Mouse (Mus musculus) heart, embryonic 16.5 days (tissue): ENCODE results near the gene Acss1. TPM values are rescaled to one million over a fixed set of nuclear protein-coding genes. Genes with fewer than 3 reads are reported as not detected.

ENCODE experiments used
- ATAC-seq: fragments of 200-750 bp; cut with Nextera tagmentation; replicated peaks from 2 replicates; pipeline ENCODE4 v1.8.0; 2017; ENCODE audit warnings: moderate number of reproducible peaks; ENCODE audit not compliant: insufficient read depth, low FRiP score; ENCODE audit errors: extremely low read depth
- H3K27ac ChIP-seq: fragments of 300-500 bp; sonication (generic); 2 replicates; pipeline ENCODE4 v1.5.1; 2014; ENCODE audit warnings: mild to moderate bottlenecking, low read length, control low read depth, moderate library complexity
- H3K27me3 ChIP-seq: fragments of 300-500 bp; sonication (generic); 2 replicates; pipeline ENCODE4 v1.6.1; 2014; ENCODE audit warnings: low read length, mixed read lengths; ENCODE audit not compliant: control insufficient read depth, insufficient read depth
- H3K36me3 ChIP-seq: fragments of 300-500 bp; sonication (generic); 2 replicates; pipeline ENCODE4 v1.6.1; 2014; ENCODE audit not compliant: control insufficient read depth, insufficient read depth
- H3K4me1 ChIP-seq: fragments of 300-500 bp; sonication (generic); 2 replicates; pipeline ENCODE4 v1.6.1; 2014; ENCODE audit warnings: low read length, mixed read lengths; ENCODE audit not compliant: control insufficient read depth, insufficient read depth
- H3K4me2 ChIP-seq: fragments of 300-500 bp; sonication (generic); 2 replicates; pipeline ENCODE4 v1.6.1; 2014; ENCODE audit warnings: low read depth, mild to moderate bottlenecking, control low read depth, low read length
- H3K4me3 ChIP-seq: fragments of 300-500 bp; sonication (generic); 2 replicates; pipeline ENCODE4 v1.5.1; 2014; ENCODE audit warnings: mild to moderate bottlenecking, control low read depth, low read length
- H3K9ac ChIP-seq: fragments of 300-500 bp; sonication (generic); 2 replicates; pipeline ENCODE4 v1.6.1; 2014; ENCODE audit warnings: low read length, control low read depth
- H3K9me3 ChIP-seq: fragments of 300-500 bp; sonication (generic); replicated peaks from 2 replicates; pipeline ENCODE4 v1.6.1; 2016; ENCODE audit warnings: low read length; ENCODE audit not compliant: control insufficient read depth
- WGBS: fragments of 180-500 bp; shearing (Covaris S2); extraction: QIAGEN DNeasy Blood & Tissue Kit; methylation state at CpG from one replicate; pipeline ENCODE4 v1.1.7; 2014; 5-methylcytosine and 5-hydroxymethylcytosine counted together
- polyA plus RNA-seq: library from polyadenylated mRNA; unstranded; fragments of >200 nt; fragmentation: Nextera tagmentation; extraction: Ambion mirVana; gene quantifications from 2 replicates; pipeline ENCODE4 v1.2.1, GENCODE M21; 2015

The Acss1 gene
- polyA plus RNA-seq, 1 experiment from 2014 or later = 15.4 TPM

- Histone ChIP-seq H3K27ac (no peak overlapping the region), H3K9me3 (no peaks in the 10 kb centered on the region), H3K27me3 (peaks cover 41% of the 10 kb centered on the region), H3K4me3 (no peak overlapping the region), H3K9ac (no peak overlapping the region), H3K4me2 (no peak overlapping the region), H3K36me3 (no peaks in the 10 kb centered on the region), H3K4me1 (0 out of 2 replicates have a peak, but pooled peaks cover 4% of the 10 kb centered on the region)
- no peak for ATAC-seq
- 83% methylated on average over 9 of the region's 9 CpGs for WGBS
Measured at GRCm38 (mm10) chr2:150685389-150685788, 17.1 kb upstream of the Acss1 start.

DNA sequence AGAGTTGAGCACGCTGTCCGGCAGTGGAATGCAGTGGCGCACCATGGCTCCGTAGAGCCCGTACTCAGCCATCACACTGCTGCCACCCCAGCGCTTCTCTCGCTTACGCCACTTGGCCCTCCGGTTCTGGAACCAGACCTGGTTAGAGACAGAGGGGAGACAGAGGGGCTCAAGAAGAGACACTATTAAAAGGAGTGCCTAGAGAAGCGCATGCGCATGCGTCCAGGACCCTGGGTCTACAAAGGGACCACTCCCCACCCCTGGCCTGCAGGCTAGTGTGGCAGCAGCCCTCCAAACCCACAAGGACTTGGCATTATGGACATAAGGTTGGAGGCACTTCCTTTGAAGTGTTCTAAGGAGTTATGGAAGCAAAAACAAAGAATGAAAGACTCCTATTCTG, 16.2 kb upstream of the Acss1 start:
- Histone ChIP-seq H3K36me3 (no peaks in the 10 kb centered on the region), H3K9me3 (no peaks in the 10 kb centered on the region), H3K4me1 (0 out of 2 replicates have a peak, but pooled peaks cover 4% of the 10 kb centered on the region), H3K9ac (no peak overlapping the region), H3K27ac (no peak overlapping the region), H3K4me2 (no peak overlapping the region), H3K4me3 (no peak overlapping the region), H3K27me3 (peaks cover 33% of the 10 kb centered on the region)
- 70% methylated on average over 12 of the region's 12 CpGs for WGBS
- ATAC-seq = no peak

- no peak for ATAC-seq
- Histone ChIP-seq H3K4me2 (no peak overlapping the region), H3K9me3 (no peaks in the 10 kb centered on the region), H3K27ac (no peak overlapping the region), H3K27me3 (peaks cover 7% of the 10 kb centered on the region), H3K4me3 (no peak overlapping the region), H3K4me1 (no peaks in the 10 kb centered on the region), H3K36me3 (no peaks in the 10 kb centered on the region), H3K9ac (no peak overlapping the region)
- WGBS = 37% methylated on average over 4 of the region's 4 CpGs
Measured at GRCm38 (mm10) chr2:150681581-150681980, 13.3 kb upstream of the Acss1 start.

- Histone ChIP-seq H3K9me3 (no peaks in the 10 kb centered on the region), H3K4me3 (no peak overlapping the region), H3K36me3 (no peaks in the 10 kb centered on the region), H3K27ac (no peak overlapping the region), H3K27me3 (no peaks in the 10 kb centered on the region), H3K4me2 (no peak overlapping the region), H3K9ac (no peak overlapping the region), H3K4me1 (no peaks in the 10 kb centered on the region)
- 2% methylated on average over 3 of the region's 3 CpGs for WGBS
- no peak for ATAC-seq
Measured at GRCm38 (mm10) chr2:150678392-150678791, 10.1 kb upstream of the Acss1 start.

DNA sequence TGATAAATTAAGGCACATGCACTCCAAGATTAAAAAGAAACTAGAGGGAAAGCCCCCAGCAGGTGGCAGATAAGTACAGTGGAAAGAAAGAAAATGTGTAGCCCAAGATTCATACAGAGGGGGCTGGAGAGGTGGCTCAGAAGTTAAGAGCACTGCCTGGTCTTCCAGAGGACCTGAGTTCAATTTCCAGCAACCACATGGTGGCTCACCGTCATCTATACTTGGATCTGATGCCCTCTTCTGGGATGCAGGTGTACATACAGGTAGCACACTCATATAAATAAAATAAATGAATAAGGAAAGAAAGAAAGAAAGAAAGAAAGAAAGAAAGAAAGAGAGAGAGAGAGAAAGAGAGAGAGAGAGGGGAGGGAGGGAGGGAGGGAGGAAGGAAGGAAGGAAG, 7.2 kb upstream of the Acss1 start:
- Histone ChIP-seq H3K36me3 (no peaks in the 10 kb centered on the region), H3K27me3 (no peaks in the 10 kb centered on the region), H3K4me3 (no peak overlapping the region), H3K9ac (no peak overlapping the region), H3K4me1 (no peaks in the 10 kb centered on the region), H3K27ac (no peak overlapping the region), H3K9me3 (no peaks in the 10 kb centered on the region), H3K4me2 (no peak overlapping the region)
- ATAC-seq = no peak
- WGBS = 26% methylated on average over 1 of the region's 1 CpGs

GRCm38 (mm10) chr2:150674900-150675299, 6.6 kb upstream of the Acss1 start:
- Histone ChIP-seq H3K9ac (no peak overlapping the region), H3K9me3 (no peaks in the 10 kb centered on the region), H3K36me3 (no peaks in the 10 kb centered on the region), H3K27ac (no peak overlapping the region), H3K4me3 (no peak overlapping the region), H3K4me2 (no peak overlapping the region), H3K27me3 (no peaks in the 10 kb centered on the region), H3K4me1 (no peaks in the 10 kb centered on the region)
- 2% methylated on average over 2 of the region's 2 CpGs for WGBS
- peak; percentile 65 for ATAC-seq

DNA sequence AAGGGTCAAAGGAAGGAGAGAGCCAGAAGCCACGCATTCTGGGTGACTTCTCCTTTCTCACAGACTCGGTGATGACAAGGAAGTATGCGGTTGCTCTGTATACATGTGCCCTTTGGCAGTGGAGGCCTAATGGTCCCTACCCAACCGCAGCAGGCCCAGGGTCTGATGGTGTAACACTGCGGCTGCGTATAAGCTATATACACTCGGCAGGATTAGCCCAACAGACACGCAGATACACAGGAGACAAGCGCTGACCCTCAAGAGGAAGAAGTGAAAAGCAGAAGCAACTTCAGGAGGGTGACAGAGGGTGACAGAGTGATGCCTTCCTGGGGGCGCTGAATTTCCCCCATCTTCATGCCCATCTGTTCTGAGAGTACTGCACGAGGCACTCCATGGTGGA, 5.6 kb upstream of the Acss1 start:
- Histone ChIP-seq H3K27me3 (no peaks in the 10 kb centered on the region), H3K9me3 (no peaks in the 10 kb centered on the region), H3K4me2 (no peak overlapping the region), H3K27ac (no peak overlapping the region), H3K4me1 (peaks cover 3% of the 10 kb centered on the region; the same call in 1 of the 2 replicates), H3K4me3 (no peak overlapping the region), H3K36me3 (no peaks in the 10 kb centered on the region), H3K9ac (no peak overlapping the region)
- WGBS = 71% methylated on average over 11 of the region's 11 CpGs
- no peak for ATAC-seq

- WGBS = 71% methylated on average over 8 of the region's 8 CpGs
- no peak overlapping the region for H3K9ac ChIP-seq
- no peak overlapping the region for H3K4me3 ChIP-seq
- no peaks in the 10 kb centered on the region for H3K27me3 ChIP-seq
- H3K36me3 ChIP-seq = no peaks in the 10 kb centered on the region
- no peaks in the 10 kb centered on the region for H3K9me3 ChIP-seq
- no peak overlapping the region for H3K4me2 ChIP-seq
- H3K27ac ChIP-seq = no peak overlapping the region
- H3K4me1 ChIP-seq = peaks cover 8% of the 10 kb centered on the region
- ATAC-seq = no peak
Measured at GRCm38 (mm10) chr2:150671609-150672290, 3.5 kb upstream of the Acss1 start.

- Histone ChIP-seq H3K4me2 (no peak overlapping the region), H3K4me3 (no peak overlapping the region), H3K9me3 (no peaks in the 10 kb centered on the region), H3K9ac (no peak overlapping the region), H3K27me3 (no peaks in the 10 kb centered on the region), H3K27ac (no peak overlapping the region), H3K4me1 (peaks cover 9% of the 10 kb centered on the region), H3K36me3 (no peaks in the 10 kb centered on the region)
- 81% methylated on average over 1 of the region's 1 CpGs for WGBS
- no peak for ATAC-seq
Measured at GRCm38 (mm10) chr2:150670926-150671325, 2.6 kb upstream of the Acss1 start.
